Mouse (Mus musculus) liver, postnatal 0 days (tissue): ENCODE results near the gene Trmt44. TPM values are rescaled to one million over a fixed set of nuclear protein-coding genes. Genes with fewer than 3 reads are reported as not detected.

Source experiments
- ATAC-seq: fragments of 200-750 bp; cut with Nextera tagmentation; 2 replicates; pipeline ENCODE4 v1.8.0; 2017; ENCODE audit warnings: mild to moderate bottlenecking, moderate library complexity
- DNase-seq: peaks from one replicate; pipeline ENCODE4 v3.0.0-alpha.2; 2016
- H3K27ac ChIP-seq: fragments of 300-500 bp; sonication (generic); 2 replicates; pipeline ENCODE4 v1.5.1; 2014; ENCODE audit warnings: antibody characterized with exemption, moderate library complexity, mild to moderate bottlenecking, low read depth
- H3K27me3 ChIP-seq: fragments of 300-500 bp; sonication (generic); 2 replicates; pipeline ENCODE4 v1.6.1; 2014; ENCODE audit warnings: low read length, control low read depth, mixed read lengths; ENCODE audit not compliant: insufficient read depth
- H3K36me3 ChIP-seq: fragments of 300-500 bp; sonication (generic); replicated peaks from 2 replicates; pipeline ENCODE4 v1.6.1; 2014; ENCODE audit warnings: mild to moderate bottlenecking, control low read depth, low read length, moderate library complexity, mixed read lengths; ENCODE audit not compliant: insufficient read depth
- H3K4me1 ChIP-seq: fragments of 300-500 bp; sonication (generic); 2 replicates; pipeline ENCODE4 v1.6.1; 2014; ENCODE audit warnings: antibody characterized with exemption, mild to moderate bottlenecking, control low read depth; ENCODE audit not compliant: insufficient read depth
- H3K4me2 ChIP-seq: fragments of 300-500 bp; sonication (generic); 2 replicates; pipeline ENCODE4 v1.6.1; 2014; ENCODE audit warnings: low read depth, mild to moderate bottlenecking, low read length, moderate library complexity, mixed read lengths
- H3K4me3 ChIP-seq: fragments of 300-500 bp; sonication (generic); 2 replicates; pipeline ENCODE4 v1.5.1; 2014; ENCODE audit warnings: low read depth, low read length
- H3K9ac ChIP-seq: fragments of 300-500 bp; sonication (generic); replicated peaks from 2 replicates; pipeline ENCODE4 v1.6.1; 2014; ENCODE audit warnings: mild to moderate bottlenecking, moderate library complexity
- H3K9me3 ChIP-seq: fragments of 300-500 bp; sonication (generic); 2 replicates; pipeline ENCODE4 v1.6.1; 2016; ENCODE audit warnings: mild to moderate bottlenecking, control low read depth, low read length, mixed read lengths
- CTCF ChIP-seq: sonication (generic); IDR thresholded peaks from 2 replicates; pipeline ENCODE4 v1.5.1; 2016; ENCODE audit warnings: antibody characterized with exemption, low read depth
- EP300 ChIP-seq: IDR thresholded peaks from 2 replicates; pipeline ENCODE4 v1.6.1; 2016; ENCODE audit warnings: antibody characterized with exemption, low read depth, mild to moderate bottlenecking
- WGBS: fragments of 180-500 bp; shearing (Covaris S2); extraction: QIAGEN DNeasy Blood & Tissue Kit; methylation state at CpG from one replicate; pipeline ENCODE4 v1.1.7; 2014; ENCODE audit not compliant: insufficient replicate concordance; 5-methylcytosine and 5-hydroxymethylcytosine counted together
- polyA plus RNA-seq: library from polyadenylated mRNA; unstranded; fragments of >200 nt; fragmentation: Nextera tagmentation; extraction: Ambion mirVana; gene quantifications from 2 replicates; pipeline ENCODE4 v1.2.1, GENCODE M21; 2015

Gene Trmt44
- polyA plus RNA-seq, 1 experiment from 2014 or later: 1.7 TPM

- Histone ChIP-seq H3K9me3 (no peaks in the 10 kb centered on the region), H3K9ac (no peak overlapping the region), H3K27ac (no peak overlapping the region), H3K4me1 (no peaks in the 10 kb centered on the region; the same call in 1 of the 2 replicates), H3K36me3 (peaks cover 12% of the 10 kb centered on the region; the same call in 1 of the 2 replicates), H3K4me3 (no peak overlapping the region), H3K4me2 (no peak overlapping the region), H3K27me3 (no peaks in the 10 kb centered on the region)
- TF ChIP-seq CTCF: no peak
- TF ChIP-seq EP300: no peak
- DNase-seq (no peak), ATAC-seq (no peak)
- 71% methylated on average over 7 of the region's 7 CpGs for WGBS
Measured at GRCm38 (mm10) chr5:35606800-35607199, 31.9 kb upstream of the Trmt44 start.

- H3K27ac ChIP-seq: no peak overlapping the region
- no peak overlapping the region for H3K9ac ChIP-seq
- 72% methylated on average over 7 of the region's 7 CpGs for WGBS
- no peak for DNase-seq
- TF ChIP-seq EP300 (no peak), CTCF (no peak)
- H3K36me3 ChIP-seq: peaks cover 20% of the 10 kb centered on the region
- H3K9me3 ChIP-seq: no peaks in the 10 kb centered on the region
- H3K4me1 ChIP-seq: no peaks in the 10 kb centered on the region; the same call in 1 of the 2 replicates
- ATAC-seq: no peak
- no peak overlapping the region for H3K4me3 ChIP-seq
- no peaks in the 10 kb centered on the region for H3K27me3 ChIP-seq
- no peak overlapping the region for H3K4me2 ChIP-seq
Measured at GRCm38 (mm10) chr5:35605355-35605754, 30.5 kb upstream of the Trmt44 start.

GRCm38 (mm10) chr5:35601526-35601925 lies 26.7 kb upstream of the Trmt44 start:
- H3K4me1 ChIP-seq: no peaks in the 10 kb centered on the region
- no peak overlapping the region for H3K4me3 ChIP-seq
- H3K27me3 ChIP-seq: no peaks in the 10 kb centered on the region
- H3K9me3 ChIP-seq: no peaks in the 10 kb centered on the region
- TF ChIP-seq CTCF (no peak), EP300 (no peak)
- DNase-seq (no peak), ATAC-seq (no peak)
- no peak overlapping the region for H3K4me2 ChIP-seq
- no peak overlapping the region for H3K9ac ChIP-seq
- H3K27ac ChIP-seq: no peak overlapping the region
- 85% methylated on average over 8 of the region's 8 CpGs for WGBS
- H3K36me3 ChIP-seq: peaks cover 42% of the 10 kb centered on the region

GRCm38 (mm10) chr5:35600233-35600632 lies 25.4 kb upstream of the Trmt44 start:
- ATAC-seq: no peak
- H3K4me1 ChIP-seq: no peaks in the 10 kb centered on the region
- H3K27ac ChIP-seq: no peak overlapping the region
- no peak overlapping the region for H3K4me2 ChIP-seq
- H3K4me3 ChIP-seq: no peak overlapping the region
- H3K36me3 ChIP-seq: peaks cover 45% of the 10 kb centered on the region
- DNase-seq: no peak
- no peak overlapping the region for H3K9ac ChIP-seq
- no peak for TF ChIP-seq EP300
- 75% methylated on average over 11 of the region's 11 CpGs for WGBS
- no peaks in the 10 kb centered on the region for H3K27me3 ChIP-seq
- no peaks in the 10 kb centered on the region for H3K9me3 ChIP-seq

GRCm38 (mm10) chr5:35596169-35597160 lies 21.6 kb upstream of the Trmt44 start:
- Histone ChIP-seq H3K4me2 (no peak overlapping the region), H3K36me3 (peaks cover 43% of the 10 kb centered on the region), H3K27ac (no peak overlapping the region), H3K9ac (no peak overlapping the region), H3K4me1 (no peaks in the 10 kb centered on the region), H3K9me3 (no peaks in the 10 kb centered on the region), H3K4me3 (no peak overlapping the region), H3K27me3 (no peaks in the 10 kb centered on the region)
- no peak for ATAC-seq
- WGBS: 69% methylated on average over 18 of the region's 18 CpGs
- TF ChIP-seq EP300 (no peak), CTCF (no peak)
- no peak for DNase-seq

- 19% methylated on average over 4 of the region's 4 CpGs for WGBS
- H3K4me2 ChIP-seq: no peak overlapping the region
- no peaks in the 10 kb centered on the region for H3K4me1 ChIP-seq
- peaks cover 41% of the 10 kb centered on the region for H3K36me3 ChIP-seq
- ATAC-seq (peak; percentile 49; the same call in 1 of the 2 replicates), DNase-seq (peak; percentile 85)
- H3K4me3 ChIP-seq: no peak overlapping the region
- no peaks in the 10 kb centered on the region for H3K9me3 ChIP-seq
- TF ChIP-seq EP300 (no peak), CTCF (peak; percentile 99)
- no peaks in the 10 kb centered on the region for H3K27me3 ChIP-seq
- no peak overlapping the region for H3K27ac ChIP-seq
- H3K9ac ChIP-seq: no peak overlapping the region
Measured at GRCm38 (mm10) chr5:35595706-35596105, 20.8 kb upstream of the Trmt44 start.
